ENCODE assay signal across 15 mouse cellular contexts in genomic region chr16:57845416-57845815, GRCm38 (mm10).
A peak's percentile ranks its signal among the peaks of the same experiment; 100 is the strongest.
DNase-seq lines count a peak whose midpoint lies in the region; ATAC-seq and TF ChIP-seq lines count a peak whose summit lies in the region.
"Had no signal": no experiment of that assay in that cellular context is flagged by ENCODE, and none has a peak within 500 bp of the region (broad histone marks: within the 10 kb centered on the region; RNA-seq: fewer than 3 reads in every experiment).

No protein-coding gene starts in this region.

- H3K4me2 ChIP-seq in kidney, postnatal 0 days (ENCODE audit: low read length): no peak overlapping the region
- no peak overlapping the region for H3K4me2 ChIP-seq in kidney, embryonic 15.5 days
- H3K4me2 ChIP-seq: embryonic facial prominence, embryonic 12.5 days; forebrain, embryonic 13.5 days; heart, embryonic 15.5 days; limb, embryonic 12.5 days; midbrain, embryonic 15.5 days had no signal

- TF ChIP-seq CTCF in kidney, postnatal 0 days (IDR thresholded peaks at IDR 0.05; ENCODE audit: low read depth): no peak

- H3K4me3 ChIP-seq in kidney, postnatal 0 days (replicated peaks; ENCODE audit: low read depth, low read length): no peak overlapping the region
- H3K4me3 ChIP-seq in kidney, embryonic 15.5 days (replicated peaks): no peak overlapping the region
- H3K4me3 ChIP-seq: embryonic facial prominence, embryonic 12.5 days; forebrain, embryonic 13.5 days; heart, embryonic 15.5 days; limb, embryonic 12.5 days; midbrain, embryonic 15.5 days had no signal

- H3K27ac ChIP-seq in kidney, postnatal 0 days: no peak overlapping the region
- H3K27ac ChIP-seq in kidney, embryonic 15.5 days: no peak overlapping the region
- H3K27ac ChIP-seq: embryonic facial prominence, embryonic 12.5 days; forebrain, embryonic 13.5 days; heart, embryonic 15.5 days; limb, embryonic 12.5 days; midbrain, embryonic 15.5 days had no signal

- H3K36me3 ChIP-seq in kidney, postnatal 0 days (ENCODE audit: insufficient read depth, low read length): no peaks in the 10 kb centered on the region
- no peaks in the 10 kb centered on the region for H3K36me3 ChIP-seq in kidney, embryonic 15.5 days
- H3K36me3 ChIP-seq: embryonic facial prominence, embryonic 12.5 days; heart, embryonic 15.5 days; limb, embryonic 12.5 days; midbrain, embryonic 15.5 days had no signal

- no peaks in the 10 kb centered on the region for H3K4me1 ChIP-seq in kidney, postnatal 0 days (replicated peaks; ENCODE audit: insufficient read depth, low read length)
- no peaks in the 10 kb centered on the region for H3K4me1 ChIP-seq in kidney, embryonic 15.5 days
- H3K4me1 ChIP-seq: embryonic facial prominence, embryonic 12.5 days; forebrain, embryonic 13.5 days; heart, embryonic 15.5 days; limb, embryonic 12.5 days; midbrain, embryonic 15.5 days had no signal

- peak; percentile 70 for DNase-seq in kidney, postnatal 0 days (ENCODE audit: low spot score)
- peak; percentile 46 for DNase-seq in testis, postnatal 10 days (ENCODE audit: low spot score)
- DNase-seq in testis, postnatal 14 days (ENCODE audit: low spot score): no peak
- DNase-seq in embryo, embryonic 9.5 days (ENCODE audit: extremely low spot score): peak; percentile 19
- no peak for DNase-seq in right cerebral cortex, postnatal 10 days (ENCODE audit: low spot score in 2 of 2)
- DNase-seq in frontal cortex, adult 2 months (ENCODE audit: extremely low spot score in 1 of 2, low spot score in 1 of 2): no peak
- DNase-seq: gastrocnemius, postnatal 14 days; kidney, adult 18-20 months; layer of hippocampus, adult 9-11 months had no signal

- no peaks in the 10 kb centered on the region for H3K27me3 ChIP-seq in kidney, postnatal 0 days (ENCODE audit: insufficient read depth, low read length)
- H3K27me3 ChIP-seq in kidney, embryonic 15.5 days: no peaks in the 10 kb centered on the region
- H3K27me3 ChIP-seq: embryonic facial prominence, embryonic 12.5 days; forebrain, embryonic 13.5 days; heart, embryonic 15.5 days; limb, embryonic 12.5 days; midbrain, embryonic 15.5 days had no signal

- no peaks in the 10 kb centered on the region for H3K9me3 ChIP-seq in kidney, postnatal 0 days (replicated peaks; ENCODE audit: low read length)
- no peaks in the 10 kb centered on the region for H3K9me3 ChIP-seq in kidney, embryonic 15.5 days (replicated peaks)
- H3K9me3 ChIP-seq: embryonic facial prominence, embryonic 12.5 days; forebrain, embryonic 13.5 days; heart, embryonic 15.5 days; limb, embryonic 12.5 days; midbrain, embryonic 15.5 days had no signal

- ATAC-seq in kidney, postnatal 0 days (replicated peaks; ENCODE audit: low FRiP score, low read depth): no peak
- no peak for ATAC-seq in kidney, embryonic 15.5 days (replicated peaks; ENCODE audit: low FRiP score)
- ATAC-seq: forebrain, embryonic 13.5 days; midbrain, embryonic 15.5 days had no signal

- H3K9ac ChIP-seq in kidney, postnatal 0 days (ENCODE audit: low read depth, low read length): no peak overlapping the region
- H3K9ac ChIP-seq in kidney, embryonic 15.5 days: no peak overlapping the region
- H3K9ac ChIP-seq: embryonic facial prominence, embryonic 12.5 days; forebrain, embryonic 13.5 days; heart, embryonic 15.5 days; limb, embryonic 12.5 days; midbrain, embryonic 15.5 days had no signal

Comparison
In these comparisons a context has a peak if more than half of its experiments do, and no peak if none do; other contexts are left out.
1. DNase-seq: peak in kidney, postnatal 0 days (single experiment), testis, postnatal 10 days (single experiment) and embryo, embryonic 9.5 days (single experiment); none in testis, postnatal 14 days (single experiment), right cerebral cortex, postnatal 10 days (0 of 2) and frontal cortex, adult 2 months (0 of 2).